Mouse (Mus musculus) limb, embryonic 15.5 days (tissue): ENCODE data around the gene Kcnc3. TPM values are rescaled to one million over a fixed set of nuclear protein-coding genes. Genes with fewer than 3 reads are reported as not detected.

Experiments used
- ATAC-seq: fragments of 200-750 bp; cut with Nextera tagmentation; 2 replicates; pipeline ENCODE4 v1.8.0; 2017; ENCODE audit warnings: low read depth, moderate TSS enrichment; ENCODE audit not compliant: insufficient number of reproducible peaks, low FRiP score, low TSS enrichment
- H3K27ac ChIP-seq: fragments of 300-500 bp; sonication (generic); 2 replicates; pipeline ENCODE4 v1.5.1; 2015; ENCODE audit warnings: moderate library complexity, mild to moderate bottlenecking, inconsistent platforms
- H3K27me3 ChIP-seq: fragments of 300-500 bp; sonication (generic); 2 replicates; pipeline ENCODE4 v1.6.1; 2015; ENCODE audit warnings: inconsistent platforms
- H3K36me3 ChIP-seq: fragments of 300-500 bp; sonication (generic); 2 replicates; pipeline ENCODE4 v1.6.1; 2015; ENCODE audit warnings: inconsistent platforms
- H3K4me1 ChIP-seq: fragments of 300-500 bp; sonication (generic); 2 replicates; pipeline ENCODE4 v1.6.1; 2015; ENCODE audit warnings: inconsistent platforms
- H3K4me2 ChIP-seq: fragments of 300-500 bp; sonication (generic); 2 replicates; pipeline ENCODE4 v1.6.1; 2015; ENCODE audit warnings: mild to moderate bottlenecking, inconsistent platforms
- H3K4me3 ChIP-seq: fragments of 300-500 bp; sonication (generic); 2 replicates; pipeline ENCODE4 v1.5.1; 2015; ENCODE audit warnings: mild to moderate bottlenecking, inconsistent platforms
- H3K9ac ChIP-seq: fragments of 300-500 bp; sonication (generic); 2 replicates; pipeline ENCODE4 v1.6.1; 2015; ENCODE audit warnings: inconsistent platforms
- H3K9me3 ChIP-seq: fragments of 300-500 bp; sonication (generic); 2 replicates; pipeline ENCODE4 v1.6.1; 2016; ENCODE audit warnings: inconsistent platforms
- WGBS: fragments of 180-500 bp; shearing (Covaris S2); methylation state at CpG from one replicate; pipeline ENCODE4 v1.1.7; 2015; 5-methylcytosine and 5-hydroxymethylcytosine counted together
- polyA plus RNA-seq: library from polyadenylated mRNA; unstranded; fragments of >200 nt; fragmentation: Nextera tagmentation; extraction: Ambion mirVana; gene quantifications from 2 replicates; pipeline ENCODE4 v1.2.1, GENCODE M21; 2015

Kcnc3 gene
- polyA plus RNA-seq, 1 experiment from 2014 or later, result 0.20 TPM

DNA sequence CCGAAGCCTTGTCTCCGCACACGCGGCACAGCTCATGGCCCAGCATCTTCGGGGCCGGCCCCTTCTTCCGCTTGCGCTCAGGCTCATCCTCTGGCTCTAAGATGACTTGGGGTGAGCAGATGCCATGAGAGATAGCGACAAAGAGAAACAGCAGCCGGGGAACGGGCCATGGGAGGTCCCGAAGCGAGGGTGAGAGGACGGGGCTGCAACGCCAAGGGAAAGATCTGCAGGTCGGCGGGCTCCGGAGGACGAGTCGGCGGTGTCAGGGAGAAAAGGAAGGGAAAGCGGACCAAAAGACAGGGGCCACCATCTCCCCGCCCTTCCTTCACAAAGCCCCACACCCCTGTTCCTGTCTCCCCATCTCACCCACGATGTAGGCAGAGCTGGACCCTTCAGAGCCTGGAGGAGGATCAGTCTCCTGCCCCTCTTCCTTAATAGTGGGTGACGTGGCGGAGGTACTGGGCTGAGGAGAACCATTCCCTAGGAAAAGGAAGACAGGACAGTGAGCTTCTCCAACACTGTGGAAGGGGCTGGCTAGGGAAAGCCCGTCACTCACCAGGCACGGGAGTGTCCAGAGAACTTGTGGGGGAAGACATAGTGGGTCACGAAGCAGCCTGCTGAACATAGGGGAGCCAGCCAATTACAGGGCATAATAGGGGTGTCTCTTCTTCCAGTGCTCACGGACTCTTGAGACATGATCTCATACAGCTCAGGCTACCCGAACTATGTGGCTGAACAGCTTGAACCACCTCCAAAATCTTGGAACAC, 38.1 kb upstream of the Kcnc3 start:
- Histone ChIP-seq H3K27me3 (no peaks in the 10 kb centered on the region), H3K36me3 (peaks cover 30% of the 10 kb centered on the region), H3K4me3 (peak overlapping the region; percentile 97), H3K9me3 (no peaks in the 10 kb centered on the region), H3K4me1 (peaks cover 21% of the 10 kb centered on the region), H3K4me2 (peak overlapping the region; percentile 81), H3K9ac (no peak overlapping the region), H3K27ac (peak overlapping the region; percentile 100)
- ATAC-seq, result no peak
- WGBS, result 88% methylated on average over 31 of the region's 31 CpGs

DNA sequence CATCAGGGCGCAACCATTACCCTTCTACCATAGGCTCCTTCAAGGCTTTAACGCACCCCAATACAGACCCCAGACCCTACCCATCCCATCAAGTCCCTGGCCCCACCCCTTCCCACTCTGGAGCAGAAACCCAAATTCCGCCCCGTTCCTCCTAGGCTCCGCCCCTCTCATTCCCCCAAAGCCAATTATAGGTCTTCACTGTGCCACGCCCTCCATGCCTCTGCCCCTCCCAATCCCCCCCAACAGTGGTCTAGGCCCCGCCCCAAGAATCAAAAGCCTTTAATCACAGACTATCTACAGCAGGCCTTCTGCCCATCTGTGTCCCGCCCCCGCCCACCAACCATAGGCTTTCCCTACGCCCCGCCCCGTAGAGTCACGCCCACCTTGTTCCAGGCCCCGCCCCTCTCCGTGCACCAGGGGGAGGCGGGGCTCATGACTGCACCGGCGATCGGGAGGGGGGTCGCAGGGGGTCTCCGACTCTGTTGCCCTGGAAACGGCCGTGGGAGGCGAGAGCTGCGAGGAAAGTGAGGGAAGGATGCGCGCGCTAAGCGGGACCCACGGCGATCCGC, 37.2 kb upstream of the Kcnc3 start:
- Histone ChIP-seq H3K27me3 (no peaks in the 10 kb centered on the region), H3K9me3 (no peaks in the 10 kb centered on the region), H3K27ac (peak overlapping the region; percentile 100), H3K9ac (peak overlapping the region; percentile 67), H3K36me3 (peaks cover 30% of the 10 kb centered on the region), H3K4me2 (peak overlapping the region; percentile 81), H3K4me1 (peaks cover 12% of the 10 kb centered on the region), H3K4me3 (peak overlapping the region; percentile 97)
- peak; percentile 81 for ATAC-seq
- 1% methylated on average over 32 of the region's 32 CpGs for WGBS

DNA sequence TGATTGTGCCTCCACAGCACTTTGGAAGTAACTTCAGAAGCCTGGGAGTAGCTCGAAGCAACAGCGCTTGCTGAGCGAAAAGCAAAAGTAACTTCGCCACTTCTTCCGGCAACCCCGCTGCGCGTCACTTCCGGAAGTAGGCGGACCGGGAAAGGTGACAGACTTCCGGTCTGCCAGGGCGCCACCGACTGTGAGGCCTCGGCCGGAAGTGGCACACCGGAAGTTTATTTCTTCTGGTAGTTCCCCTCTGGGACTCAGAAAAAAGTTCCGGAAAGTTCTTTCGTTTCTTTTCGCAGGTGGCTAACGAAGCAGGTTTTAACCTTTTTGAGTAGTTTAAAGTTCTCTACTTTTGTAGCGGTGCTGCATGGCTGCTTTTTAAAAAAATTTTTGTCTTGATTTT, 36.6 kb upstream of the Kcnc3 start, which contains the start of gene Nr1h2:
Gene Nr1h2, minus strand, starts transcription at position 126 of the 400 bp plus-strand sequence.
- H3K9me3 ChIP-seq, result no peaks in the 10 kb centered on the region
- H3K4me2 ChIP-seq, result peak within 1 kb of the TSS; percentile 81
- WGBS, result under 1% methylated on average over 22 of the region's 22 CpGs
- peak within 1 kb of the TSS; percentile 97 for H3K4me3 ChIP-seq
- H3K27ac ChIP-seq, result peak within 1 kb of the TSS; percentile 100
- H3K4me1 ChIP-seq, result peaks cover 10% of the 10 kb centered on the region
- peak; percentile 77 for ATAC-seq
- H3K27me3 ChIP-seq, result no peaks in the 10 kb centered on the region
- peak within 1 kb of the TSS; percentile 67 for H3K9ac ChIP-seq
- peaks cover 30% of the 10 kb centered on the region for H3K36me3 ChIP-seq

DNA sequence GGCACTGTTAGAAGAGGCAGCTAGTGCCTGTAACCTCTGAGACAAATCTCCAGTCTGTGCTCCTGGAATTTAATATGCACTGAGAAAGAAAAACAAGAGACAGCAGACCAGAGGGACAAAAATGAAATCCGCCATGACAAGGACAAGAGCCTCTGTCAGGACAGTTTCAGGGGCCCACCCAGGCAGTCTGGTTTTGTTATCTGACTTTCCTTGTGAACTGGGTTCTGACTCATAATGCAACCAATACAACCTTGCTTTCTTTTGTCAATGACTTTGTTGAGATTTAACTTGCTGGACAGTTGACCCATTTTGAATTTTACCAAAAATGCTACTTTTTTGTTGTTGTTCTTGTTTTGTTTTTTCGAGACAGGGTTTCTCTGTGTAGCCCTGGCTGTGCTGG, 32.8 kb upstream of the Kcnc3 start:
- no peaks in the 10 kb centered on the region for H3K9me3 ChIP-seq
- H3K4me2 ChIP-seq, result no peak overlapping the region
- no peak overlapping the region for H3K27ac ChIP-seq
- no peaks in the 10 kb centered on the region for H3K36me3 ChIP-seq
- H3K27me3 ChIP-seq, result no peaks in the 10 kb centered on the region
- peaks cover 7% of the 10 kb centered on the region for H3K4me1 ChIP-seq
- no peak overlapping the region for H3K4me3 ChIP-seq
- 62% methylated on average over 2 of the region's 2 CpGs for WGBS
- no peak for ATAC-seq
- no peak overlapping the region for H3K9ac ChIP-seq

GRCm38 (mm10) chr7:44560435-44561400, 29.7 kb upstream of the Kcnc3 start:
- H3K4me1 ChIP-seq, result no peaks in the 10 kb centered on the region
- H3K27ac ChIP-seq, result no peak overlapping the region
- H3K4me2 ChIP-seq, result no peak overlapping the region
- H3K4me3 ChIP-seq, result no peak overlapping the region
- ATAC-seq, result no peak
- 0 out of 2 replicates have a peak overlapping the region, but pooled peaks have one; percentile 20 for H3K9ac ChIP-seq
- 53% methylated on average over 18 of the region's 18 CpGs for WGBS
- H3K9me3 ChIP-seq, result no peaks in the 10 kb centered on the region
- H3K27me3 ChIP-seq, result 0 out of 2 replicates have a peak, but pooled peaks cover 3% of the 10 kb centered on the region
- no peaks in the 10 kb centered on the region for H3K36me3 ChIP-seq

DNA sequence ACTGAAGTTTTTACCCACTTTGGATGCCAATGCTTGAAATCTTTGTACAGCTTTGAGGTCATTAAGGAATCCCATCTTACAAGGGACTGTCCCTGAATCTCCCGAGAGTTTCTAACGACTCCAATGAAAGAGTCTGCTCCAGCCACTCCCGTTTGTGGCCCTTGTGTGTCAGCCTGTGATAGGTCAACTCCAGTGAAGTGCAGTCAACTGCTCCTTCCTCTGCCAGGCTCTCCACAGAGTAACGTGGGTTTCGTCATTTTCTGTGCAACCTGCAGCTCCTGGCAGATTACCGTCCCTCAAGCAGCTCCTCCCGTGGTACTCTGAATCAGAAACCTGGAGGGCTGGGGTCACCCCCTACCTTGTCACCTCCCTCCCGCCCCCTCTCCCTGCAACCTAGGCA, 27.2 kb upstream of the Kcnc3 start:
- Histone ChIP-seq H3K27me3 (0 out of 2 replicates have a peak, but pooled peaks cover 5% of the 10 kb centered on the region), H3K4me2 (no peak overlapping the region), H3K4me1 (no peaks in the 10 kb centered on the region), H3K4me3 (no peak overlapping the region), H3K36me3 (no peaks in the 10 kb centered on the region), H3K27ac (no peak overlapping the region), H3K9me3 (no peaks in the 10 kb centered on the region), H3K9ac (no peak overlapping the region)
- ATAC-seq, result no peak
- 41% methylated on average over 8 of the region's 8 CpGs for WGBS

GRCm38 (mm10) chr7:44564486-44564885, 26.0 kb upstream of the Kcnc3 start:
- Histone ChIP-seq H3K4me2 (no peak overlapping the region), H3K4me1 (no peaks in the 10 kb centered on the region), H3K27me3 (0 out of 2 replicates have a peak, but pooled peaks cover 5% of the 10 kb centered on the region), H3K4me3 (no peak overlapping the region), H3K36me3 (no peaks in the 10 kb centered on the region), H3K9ac (no peak overlapping the region), H3K9me3 (no peaks in the 10 kb centered on the region), H3K27ac (no peak overlapping the region)
- 83% methylated on average over 10 of the region's 10 CpGs for WGBS
- ATAC-seq, result no peak

- H3K9me3 ChIP-seq, result no peaks in the 10 kb centered on the region
- H3K27ac ChIP-seq, result no peak overlapping the region
- no peaks in the 10 kb centered on the region for H3K4me1 ChIP-seq
- no peak for ATAC-seq
- no peak overlapping the region for H3K4me3 ChIP-seq
- WGBS, result 70% methylated on average over 6 of the region's 6 CpGs
- no peaks in the 10 kb centered on the region for H3K36me3 ChIP-seq
- no peak overlapping the region for H3K4me2 ChIP-seq
- no peak overlapping the region for H3K9ac ChIP-seq
- H3K27me3 ChIP-seq, result 0 out of 2 replicates have a peak, but pooled peaks cover 5% of the 10 kb centered on the region
Measured at GRCm38 (mm10) chr7:44565414-44565813, 25.1 kb upstream of the Kcnc3 start.

- Histone ChIP-seq H3K36me3 (no peaks in the 10 kb centered on the region), H3K9ac (no peak overlapping the region), H3K9me3 (no peaks in the 10 kb centered on the region), H3K27ac (no peak overlapping the region), H3K4me3 (no peak overlapping the region), H3K27me3 (0 out of 2 replicates have a peak, but pooled peaks cover 5% of the 10 kb centered on the region), H3K4me1 (no peaks in the 10 kb centered on the region), H3K4me2 (no peak overlapping the region)
- ATAC-seq, result no peak
- 63% methylated on average over 9 of the region's 9 CpGs for WGBS
Measured at GRCm38 (mm10) chr7:44568803-44569202, 21.7 kb upstream of the Kcnc3 start.

DNA sequence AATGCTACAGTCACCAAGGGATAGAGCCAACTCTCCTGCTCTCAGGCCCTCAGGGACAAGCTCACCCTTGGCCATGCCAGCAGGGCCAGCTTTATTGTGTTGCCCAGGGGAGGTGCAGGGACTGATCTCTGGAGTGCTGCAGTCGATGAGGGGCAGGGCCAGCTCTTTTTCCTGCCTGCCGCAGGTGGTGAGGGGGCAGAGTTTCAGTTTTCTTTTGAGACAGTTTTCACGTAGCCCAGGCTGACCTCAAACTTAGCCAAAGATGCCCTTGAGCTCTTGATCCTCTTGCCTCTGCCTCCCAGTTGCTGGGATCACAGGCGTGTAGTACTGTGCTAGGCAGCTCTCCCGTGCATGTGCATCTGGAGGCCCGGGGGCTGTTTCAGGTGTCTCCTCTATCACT, 19.5 kb upstream of the Kcnc3 start:
- Histone ChIP-seq H3K4me2 (no peak overlapping the region), H3K36me3 (no peaks in the 10 kb centered on the region), H3K4me1 (no peaks in the 10 kb centered on the region), H3K9me3 (no peaks in the 10 kb centered on the region), H3K27me3 (no peaks in the 10 kb centered on the region), H3K27ac (no peak overlapping the region), H3K4me3 (no peak overlapping the region), H3K9ac (no peak overlapping the region)
- ATAC-seq, result no peak
- WGBS, result 75% methylated on average over 6 of the region's 6 CpGs

GRCm38 (mm10) chr7:44571811-44572210, 18.7 kb upstream of the Kcnc3 start:
- Histone ChIP-seq H3K4me3 (no peak overlapping the region), H3K27me3 (no peaks in the 10 kb centered on the region), H3K27ac (no peak overlapping the region), H3K9me3 (no peaks in the 10 kb centered on the region), H3K36me3 (no peaks in the 10 kb centered on the region), H3K9ac (no peak overlapping the region), H3K4me1 (no peaks in the 10 kb centered on the region), H3K4me2 (no peak overlapping the region)
- 58% methylated on average over 4 of the region's 4 CpGs for WGBS
- ATAC-seq, result no peak
